Mouse (Mus musculus) C2C12 (cell line): ENCODE results near the gene Rpl6. TPM values are rescaled to one million over a fixed set of nuclear protein-coding genes. Genes with fewer than 3 reads are reported as not detected.
A peak's percentile ranks its signal among the peaks of the same experiment; 100 is the strongest.

ENCODE experiments used
- H3K27me3 ChIP-seq: one replicate; pipeline ENCODE4 v1.6.1; 2011; ENCODE audit not compliant: control insufficient read depth, insufficient read depth, insufficient read length
- H3K36me3 ChIP-seq: one replicate; pipeline ENCODE4 v1.6.1; 2011; ENCODE audit not compliant: control insufficient read depth, insufficient read depth
- H3K4me3 ChIP-seq: one replicate; pipeline ENCODE4 v1.5.1; 2011; ENCODE audit warnings: mild to moderate bottlenecking, control low read depth; ENCODE audit not compliant: poor library complexity, insufficient read depth, severe bottlenecking
- H3K79me2 ChIP-seq: one replicate; pipeline ENCODE4 v1.6.1; 2011; ENCODE audit not compliant: control insufficient read depth, insufficient read depth
- H3K79me3 ChIP-seq: one replicate; pipeline ENCODE4 v1.6.1; 2011; ENCODE audit warnings: low read depth, control low read depth
- H3ac ChIP-seq: one replicate; pipeline ENCODE3; 2011; ENCODE audit warnings: low read depth; ENCODE audit not compliant: control insufficient read depth, insufficient read length
- CEBPB ChIP-seq: IDR thresholded peaks from one replicate; pipeline ENCODE4 v1.6.1; 2011; ENCODE audit warnings: low read depth, mild to moderate bottlenecking, control low read depth, moderate library complexity
- CTCF ChIP-seq: IDR thresholded peaks from one replicate; pipeline ENCODE4 v1.5.1; 2011; ENCODE audit not compliant: control insufficient read depth, insufficient read depth, insufficient read length
- FOSL1 ChIP-seq: IDR thresholded peaks from one replicate; pipeline ENCODE4 v1.8.0; 2011; ENCODE audit warnings: mild to moderate bottlenecking, low read length; ENCODE audit not compliant: poor library complexity, insufficient read depth, severe bottlenecking
- MAX ChIP-seq: IDR thresholded peaks from one replicate; pipeline ENCODE4 v1.6.1; 2011; ENCODE audit warnings: mild to moderate bottlenecking, control low read depth
- MYOD1 ChIP-seq: IDR thresholded peaks from one replicate; pipeline ENCODE4 v1.6.1; 2011; ENCODE audit warnings: low read depth; ENCODE audit not compliant: control insufficient read depth, insufficient read length
- MYOG ChIP-seq: IDR thresholded peaks from one replicate; pipeline ENCODE4 v1.6.1; 2011; ENCODE audit not compliant: control insufficient read depth, insufficient read length; ENCODE audit errors: extremely low read depth
- USF1 ChIP-seq: IDR thresholded peaks from one replicate; pipeline ENCODE4 v1.6.1; 2011; ENCODE audit warnings: low read depth, mild to moderate bottlenecking, control low read depth, moderate library complexity
- long read RNA-seq, 2 experiments: library from polyadenylated mRNA; unstranded; transcript quantifications; one replicate each; pipeline ENCODE4 v2.0.0; 2019 to 2020
- polyA plus RNA-seq: library from polyadenylated mRNA; unstranded; fragments of >200 nt; fragmentation: generic; extraction: Trizol; gene quantifications from one replicate; pipeline ENCODE4 v1.2.1, GENCODE M21; 2012; ENCODE audit warnings: missing spikeins

The Rpl6 gene
- 1,946 TPM for polyA plus RNA-seq
- long read RNA-seq, experiment 1, transcript Rpl6-203 (2 exons, 565 nt), result minor isoform, 24 of 1,435 reads
- long read RNA-seq, experiment 1, transcript Rpl6-201 (7 exons, 1,270 nt), result major isoform, 984 of 1,435 reads
- long read RNA-seq, experiment 1, partial matches to known transcripts, result 397 of 1,435 reads
- long read RNA-seq, experiment 1, other reads (novel, unspliced or antisense), result 23 of 1,435 reads
- long read RNA-seq, experiment 2, transcript Rpl6-201 (7 exons, 1,270 nt), result major isoform, 850 of 959 reads
- long read RNA-seq, experiment 2, transcript Rpl6-206 (2 exons, 829 nt), result minor isoform, 5 of 959 reads
- long read RNA-seq, experiment 2, partial matches to known transcripts, result 94 of 959 reads
- long read RNA-seq, experiment 2, other reads (novel, unspliced or antisense), result 9 of 959 reads

GRCm38 (mm10) chr5:121204132-121205089 lies at the start of gene Rpl6:
Gene Rpl6, plus strand, starts transcription at chr5:121204481.
- H3K4me3 ChIP-seq, result peak within 1 kb of the TSS; percentile 90
- TF ChIP-seq CTCF, result no peak
- TF ChIP-seq MAX, result no peak
- no peak for TF ChIP-seq CEBPB
- TF ChIP-seq MYOD1, result no peak
- TF ChIP-seq FOSL1, result no peak
- TF ChIP-seq USF1, result no peak
- no peak for TF ChIP-seq MYOG
- no peaks in the 10 kb centered on the region for H3K27me3 ChIP-seq
- H3K79me3 ChIP-seq, result peaks cover 42% of the 10 kb centered on the region
- H3K79me2 ChIP-seq, result peaks cover 51% of the 10 kb centered on the region
- peaks cover 45% of the 10 kb centered on the region for H3K36me3 ChIP-seq
- H3ac ChIP-seq, result peak within 1 kb of the TSS; percentile 99

GRCm38 (mm10) chr5:121156121-121156520 lies 48.2 kb upstream of the Rpl6 start:
- no peak overlapping the region for H3ac ChIP-seq
- peaks cover 12% of the 10 kb centered on the region for H3K79me2 ChIP-seq
- no peak overlapping the region for H3K4me3 ChIP-seq
- no peaks in the 10 kb centered on the region for H3K27me3 ChIP-seq
- H3K79me3 ChIP-seq, result peaks cover 2% of the 10 kb centered on the region
- peaks cover 78% of the 10 kb centered on the region for H3K36me3 ChIP-seq
- TF ChIP-seq USF1 (peak; percentile 12), CTCF (no peak), MAX (no peak), CEBPB (no peak), MYOG (no peak)

GRCm38 (mm10) chr5:121157017-121157416 lies 47.3 kb upstream of the Rpl6 start:
- Histone ChIP-seq H3ac (no peak overlapping the region), H3K27me3 (no peaks in the 10 kb centered on the region), H3K79me3 (peaks cover 2% of the 10 kb centered on the region), H3K4me3 (no peak overlapping the region), H3K79me2 (peaks cover 12% of the 10 kb centered on the region), H3K36me3 (peaks cover 83% of the 10 kb centered on the region)
- no peak for TF ChIP-seq MYOD1

GRCm38 (mm10) chr5:121157489-121157888 lies 46.8 kb upstream of the Rpl6 start:
- peaks cover 84% of the 10 kb centered on the region for H3K36me3 ChIP-seq

GRCm38 (mm10) chr5:121158966-121159365 lies 45.3 kb upstream of the Rpl6 start:
- TF ChIP-seq USF1 (no peak), CEBPB (no peak), FOSL1 (no peak)
- Histone ChIP-seq H3K27me3 (no peaks in the 10 kb centered on the region), H3K79me2 (peaks cover 12% of the 10 kb centered on the region), H3ac (no peak overlapping the region), H3K4me3 (no peak overlapping the region), H3K36me3 (peaks cover 84% of the 10 kb centered on the region), H3K79me3 (peaks cover 2% of the 10 kb centered on the region)

More at GRCm38 (mm10) chr5:121157489-121157888, 46.8 kb upstream of the Rpl6 start:
- no peak overlapping the region for H3K4me3 ChIP-seq
- TF ChIP-seq FOSL1 (no peak), CTCF (no peak), CEBPB (no peak), MYOG (no peak), MYOD1 (no peak), USF1 (no peak), MAX (no peak)
- H3K79me3 ChIP-seq, result peaks cover 2% of the 10 kb centered on the region
- no peak overlapping the region for H3ac ChIP-seq
- H3K79me2 ChIP-seq, result peaks cover 12% of the 10 kb centered on the region
- H3K27me3 ChIP-seq, result no peaks in the 10 kb centered on the region

- no peak overlapping the region for H3ac ChIP-seq
- H3K79me2 ChIP-seq, result peaks cover 19% of the 10 kb centered on the region
- no peak overlapping the region for H3K4me3 ChIP-seq
- peaks cover 89% of the 10 kb centered on the region for H3K36me3 ChIP-seq
- H3K79me3 ChIP-seq, result peaks cover 2% of the 10 kb centered on the region
- no peak for TF ChIP-seq MAX
- no peak for TF ChIP-seq FOSL1
- no peak for TF ChIP-seq CTCF
- TF ChIP-seq MYOD1, result no peak
- no peak for TF ChIP-seq CEBPB
- no peak for TF ChIP-seq MYOG
- TF ChIP-seq USF1, result no peak
- no peaks in the 10 kb centered on the region for H3K27me3 ChIP-seq
Observed at GRCm38 (mm10) chr5:121162285-121162684, 42.0 kb upstream of the Rpl6 start.
